Mouse (Mus musculus) embryonic facial prominence, embryonic 15.5 days (tissue): ENCODE measurements around the gene Whamm. TPM values are rescaled to one million over a fixed set of nuclear protein-coding genes. Genes with fewer than 3 reads are reported as not detected.
A peak's percentile ranks its signal among the peaks of the same experiment; 100 is the strongest.

Source experiments
- ATAC-seq: fragments of 200-750 bp; cut with Nextera tagmentation; 2 replicates; pipeline ENCODE4 v1.8.0; 2017; ENCODE audit warnings: low read depth, moderate TSS enrichment; ENCODE audit not compliant: insufficient number of reproducible peaks, low FRiP score, low TSS enrichment
- H3K27ac ChIP-seq: fragments of 300-500 bp; sonication (generic); replicated peaks from 2 replicates; pipeline ENCODE4 v1.5.1; 2015; ENCODE audit warnings: mild to moderate bottlenecking, inconsistent platforms
- H3K27me3 ChIP-seq: fragments of 300-500 bp; sonication (generic); 2 replicates; pipeline ENCODE4 v1.6.1; 2015; ENCODE audit warnings: inconsistent platforms
- H3K36me3 ChIP-seq: fragments of 300-500 bp; sonication (generic); 2 replicates; pipeline ENCODE4 v1.6.1; 2015; ENCODE audit warnings: mild to moderate bottlenecking, inconsistent platforms
- H3K4me1 ChIP-seq: fragments of 300-500 bp; sonication (generic); 2 replicates; pipeline ENCODE4 v1.6.1; 2015; ENCODE audit warnings: inconsistent platforms
- H3K4me2 ChIP-seq: fragments of 300-500 bp; sonication (generic); replicated peaks from 2 replicates; pipeline ENCODE4 v1.6.1; 2015; ENCODE audit warnings: mild to moderate bottlenecking, inconsistent platforms
- H3K4me3 ChIP-seq: fragments of 300-500 bp; sonication (generic); replicated peaks from 2 replicates; pipeline ENCODE4 v1.5.1; 2015; ENCODE audit warnings: mild to moderate bottlenecking, inconsistent platforms
- H3K9ac ChIP-seq: fragments of 300-500 bp; sonication (generic); 2 replicates; pipeline ENCODE4 v1.6.1; 2015; ENCODE audit warnings: inconsistent platforms
- H3K9me3 ChIP-seq: fragments of 300-500 bp; sonication (generic); replicated peaks from 2 replicates; pipeline ENCODE4 v1.6.1; 2016; ENCODE audit warnings: inconsistent platforms
- WGBS: fragments of 180-500 bp; shearing (Covaris S2); methylation state at CpG from one replicate; pipeline ENCODE4 v1.1.7; 2015; 5-methylcytosine and 5-hydroxymethylcytosine counted together
- polyA plus RNA-seq: library from polyadenylated mRNA; unstranded; fragments of >200 nt; fragmentation: Nextera tagmentation; extraction: Ambion mirVana; gene quantifications from 2 replicates; pipeline ENCODE4 v1.2.1, GENCODE M21; 2015

Whamm gene
- polyA plus RNA-seq, 1 experiment from 2014 or later = 6.4 TPM

GRCm38 (mm10) chr7:81565381-81566055 lies 5.5 kb upstream of the Whamm start:
- H3K27me3 ChIP-seq = no peaks in the 10 kb centered on the region
- no peak overlapping the region for H3K27ac ChIP-seq
- H3K9me3 ChIP-seq = no peaks in the 10 kb centered on the region
- ATAC-seq = no peak
- H3K4me3 ChIP-seq = no peak overlapping the region
- H3K4me1 ChIP-seq = no peaks in the 10 kb centered on the region
- no peaks in the 10 kb centered on the region for H3K36me3 ChIP-seq
- no peak overlapping the region for H3K9ac ChIP-seq
- WGBS = 53% methylated on average over 7 of the region's 7 CpGs
- H3K4me2 ChIP-seq = no peak overlapping the region

- no peaks in the 10 kb centered on the region for H3K36me3 ChIP-seq
- H3K27ac ChIP-seq = no peak overlapping the region
- no peaks in the 10 kb centered on the region for H3K9me3 ChIP-seq
- no peak overlapping the region for H3K9ac ChIP-seq
- ATAC-seq = no peak
- H3K4me3 ChIP-seq = no peak overlapping the region
- H3K27me3 ChIP-seq = no peaks in the 10 kb centered on the region
- WGBS = 73% methylated on average over 4 of the region's 4 CpGs
- no peak overlapping the region for H3K4me2 ChIP-seq
- no peaks in the 10 kb centered on the region for H3K4me1 ChIP-seq
Observed at GRCm38 (mm10) chr7:81566332-81566731, 4.7 kb upstream of the Whamm start.

- Histone ChIP-seq H3K4me3 (no peak within 1 kb of the TSS), H3K4me1 (peaks cover under 1% of the 10 kb centered on the region; the same call in 1 of the 2 replicates), H3K36me3 (no peaks in the 10 kb centered on the region), H3K9me3 (no peaks in the 10 kb centered on the region), H3K4me2 (no peak within 1 kb of the TSS), H3K9ac (no peak within 1 kb of the TSS), H3K27ac (no peak within 1 kb of the TSS), H3K27me3 (no peaks in the 10 kb centered on the region)
- WGBS = 70% methylated on average over 9 of the region's 9 CpGs
- no peak for ATAC-seq
Observed at GRCm38 (mm10) chr7:81566892-81567291, 4.2 kb upstream of the Whamm start, which contains the start of gene Fsd2. TSS of gene Fsd2 (minus strand) at chr7:81566944.

- no peaks in the 10 kb centered on the region for H3K27me3 ChIP-seq
- peaks cover 5% of the 10 kb centered on the region for H3K4me1 ChIP-seq
- no peaks in the 10 kb centered on the region for H3K9me3 ChIP-seq
- H3K4me3 ChIP-seq = no peak overlapping the region
- no peaks in the 10 kb centered on the region for H3K36me3 ChIP-seq
- H3K27ac ChIP-seq = no peak overlapping the region
- no peak overlapping the region for H3K9ac ChIP-seq
- ATAC-seq = no peak
- H3K4me2 ChIP-seq = no peak overlapping the region
- WGBS = 86% methylated on average over 5 of the region's 5 CpGs
Observed at GRCm38 (mm10) chr7:81567396-81567795, 3.7 kb upstream of the Whamm start.

GRCm38 (mm10) chr7:81569851-81570250 lies 1.2 kb upstream of the Whamm start:
- Histone ChIP-seq H3K4me3 (no peak overlapping the region), H3K9ac (no peak overlapping the region), H3K4me1 (peaks cover 11% of the 10 kb centered on the region), H3K4me2 (no peak overlapping the region), H3K27ac (no peak overlapping the region), H3K9me3 (no peaks in the 10 kb centered on the region), H3K36me3 (no peaks in the 10 kb centered on the region), H3K27me3 (no peaks in the 10 kb centered on the region)
- no peak for ATAC-seq
- WGBS = 100% methylated on average over 1 of the region's 1 CpGs

- no peak overlapping the region for H3K4me2 ChIP-seq
- ATAC-seq = no peak
- H3K9ac ChIP-seq = no peak overlapping the region
- no peaks in the 10 kb centered on the region for H3K9me3 ChIP-seq
- no peaks in the 10 kb centered on the region for H3K36me3 ChIP-seq
- H3K4me1 ChIP-seq = peaks cover 11% of the 10 kb centered on the region
- no peaks in the 10 kb centered on the region for H3K27me3 ChIP-seq
- no peak overlapping the region for H3K4me3 ChIP-seq
- WGBS = 85% methylated on average over 3 of the region's 3 CpGs
- no peak overlapping the region for H3K27ac ChIP-seq
Observed at GRCm38 (mm10) chr7:81570271-81570670, 795 bp upstream of the Whamm start.

- no peaks in the 10 kb centered on the region for H3K27me3 ChIP-seq
- H3K4me2 ChIP-seq = peak overlapping the region; percentile 60
- 6% methylated on average over 5 of the region's 5 CpGs for WGBS
- no peak overlapping the region for H3K9ac ChIP-seq
- no peaks in the 10 kb centered on the region for H3K9me3 ChIP-seq
- peak overlapping the region; percentile 95; the same call in 1 of the 2 replicates for H3K27ac ChIP-seq
- no peaks in the 10 kb centered on the region; the same call in 1 of the 2 replicates for H3K36me3 ChIP-seq
- ATAC-seq = no peak; the same call in 1 of the 2 replicates
- H3K4me1 ChIP-seq = peaks cover 11% of the 10 kb centered on the region
- H3K4me3 ChIP-seq = peak overlapping the region; percentile 92
Observed at GRCm38 (mm10) chr7:81570752-81571107, 336 bp upstream of the Whamm start.

- Histone ChIP-seq H3K9ac (peak overlapping the region; percentile 72), H3K4me2 (peak overlapping the region; percentile 60)
Observed at GRCm38 (mm10) chr7:81571941-81572441, 925 bp downstream of the Whamm start.

GRCm38 (mm10) chr7:81572610-81573268 lies 1.7 kb downstream of the Whamm start:
- Histone ChIP-seq H3K27ac (no peak overlapping the region), H3K27me3 (no peaks in the 10 kb centered on the region), H3K4me3 (peak overlapping the region; percentile 92), H3K36me3 (no peaks in the 10 kb centered on the region; the same call in 1 of the 2 replicates), H3K9ac (no peak overlapping the region), H3K4me2 (peak overlapping the region; percentile 60), H3K4me1 (peaks cover 11% of the 10 kb centered on the region), H3K9me3 (no peaks in the 10 kb centered on the region)
- 62% methylated on average over 6 of the region's 6 CpGs for WGBS
- no peak for ATAC-seq

More at GRCm38 (mm10) chr7:81571941-81572441, 925 bp downstream of the Whamm start:
- H3K4me3 ChIP-seq = peak overlapping the region; percentile 92
- no peaks in the 10 kb centered on the region for H3K27me3 ChIP-seq
- H3K27ac ChIP-seq = peak overlapping the region; percentile 95
- H3K9me3 ChIP-seq = no peaks in the 10 kb centered on the region
- peaks cover 11% of the 10 kb centered on the region for H3K4me1 ChIP-seq
- no peak for ATAC-seq
- H3K36me3 ChIP-seq = no peaks in the 10 kb centered on the region; the same call in 1 of the 2 replicates
- 11% methylated on average over 15 of the region's 15 CpGs for WGBS

- ATAC-seq = no peak
- WGBS = 80% methylated on average over 6 of the region's 6 CpGs
Observed at GRCm38 (mm10) chr7:81573397-81573796, 2.3 kb downstream of the Whamm start.

GRCm38 (mm10) chr7:81573821-81574220 lies 2.8 kb downstream of the Whamm start:
- Histone ChIP-seq H3K4me1 (peaks cover 11% of the 10 kb centered on the region), H3K9ac (no peak overlapping the region), H3K9me3 (no peaks in the 10 kb centered on the region), H3K27me3 (no peaks in the 10 kb centered on the region), H3K27ac (no peak overlapping the region), H3K36me3 (peaks cover 8% of the 10 kb centered on the region), H3K4me3 (no peak overlapping the region), H3K4me2 (no peak overlapping the region)
- no peak for ATAC-seq
- 94% methylated on average over 9 of the region's 9 CpGs for WGBS

More at GRCm38 (mm10) chr7:81573397-81573796, 2.3 kb downstream of the Whamm start:
- H3K4me2 ChIP-seq = no peak overlapping the region
- H3K27me3 ChIP-seq = no peaks in the 10 kb centered on the region
- no peak overlapping the region for H3K4me3 ChIP-seq
- H3K9me3 ChIP-seq = no peaks in the 10 kb centered on the region
- no peak overlapping the region for H3K9ac ChIP-seq
- peaks cover 11% of the 10 kb centered on the region for H3K4me1 ChIP-seq
- H3K36me3 ChIP-seq = peaks cover 3% of the 10 kb centered on the region
- no peak overlapping the region for H3K27ac ChIP-seq
